Mouse (Mus musculus): ENCODE results near the gene Fbxl13. TPM values are rescaled to one million over a fixed set of nuclear protein-coding genes. Genes with fewer than 3 reads are reported as not detected.
"Not testable (repeated sequence)": the region's sequence is repeated elsewhere in the genome, so short reads cannot be mapped to it uniquely, and the experiment has no call there.

Fbxl13 gene
- polyA plus RNA-seq, 1 experiment from 2014 or later, result 0.20 TPM

DNA sequence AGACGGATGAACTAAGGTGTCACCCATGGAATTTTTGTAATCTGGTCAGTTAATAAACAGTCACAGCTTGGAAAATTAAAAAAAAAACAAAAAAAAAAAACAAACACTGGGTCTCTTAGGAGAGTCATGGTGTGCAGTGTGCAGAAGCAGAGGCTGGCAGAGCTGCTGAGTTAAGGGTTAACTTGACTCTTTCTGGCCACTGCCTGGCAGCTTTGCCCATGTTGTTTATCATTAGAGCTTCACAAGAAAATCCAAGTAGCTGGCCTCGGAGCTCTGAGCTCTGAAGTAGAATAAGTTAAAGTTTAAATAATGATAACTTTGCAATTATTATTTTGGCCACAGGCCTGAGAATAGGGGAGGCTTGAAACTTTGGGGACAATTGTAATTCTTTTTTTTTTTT is 45.9 kb downstream of the Fbxl13 start:
- not testable (repeated sequence) for H3K4me3 ChIP-seq (replicated peaks); H3K4me2 ChIP-seq (replicated peaks); H3K9ac ChIP-seq; H3K36me3 ChIP-seq; H3K27ac ChIP-seq; H3K27me3 ChIP-seq (replicated peaks); H3K9me3 ChIP-seq; ATAC-seq; H3K4me1 ChIP-seq (replicated peaks)
- WGBS, result 56% methylated on average over 2 of the region's 2 CpGs

DNA sequence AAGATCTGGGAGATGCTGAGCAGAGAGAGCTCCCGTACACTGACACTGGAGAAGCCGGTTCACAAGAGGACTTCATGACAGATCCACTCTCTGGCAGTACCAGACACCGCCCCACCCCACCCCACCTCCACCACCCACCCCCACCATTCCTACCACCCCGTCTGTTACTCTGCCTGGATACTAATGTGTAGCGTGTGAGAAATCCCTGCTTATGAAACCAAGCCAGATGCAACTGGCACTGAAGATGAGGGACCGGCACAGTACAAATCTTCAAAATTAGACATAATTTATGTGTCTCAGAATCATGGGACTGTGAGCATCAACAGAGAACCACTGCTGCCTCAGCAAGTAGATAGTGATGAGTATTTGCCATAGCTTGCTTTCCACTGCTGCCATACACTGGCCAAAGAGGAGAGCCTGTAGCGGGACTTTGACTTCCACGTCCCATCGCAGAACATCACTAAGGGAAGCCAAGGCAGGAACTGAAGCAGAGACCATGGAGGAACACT is 52.2 kb downstream of the Fbxl13 start:
- no peaks in the 10 kb centered on the region for H3K36me3 ChIP-seq
- no peak overlapping the region for H3K27ac ChIP-seq
- no peaks in the 10 kb centered on the region for H3K9me3 ChIP-seq
- H3K4me2 ChIP-seq (replicated peaks), result no peak overlapping the region
- ATAC-seq, result no peak
- 89% methylated on average over 9 of the region's 9 CpGs for WGBS
- no peak overlapping the region for H3K4me3 ChIP-seq (replicated peaks)
- H3K27me3 ChIP-seq (replicated peaks), result no peaks in the 10 kb centered on the region
- H3K9ac ChIP-seq, result no peak overlapping the region
- H3K4me1 ChIP-seq (replicated peaks), result no peaks in the 10 kb centered on the region

DNA sequence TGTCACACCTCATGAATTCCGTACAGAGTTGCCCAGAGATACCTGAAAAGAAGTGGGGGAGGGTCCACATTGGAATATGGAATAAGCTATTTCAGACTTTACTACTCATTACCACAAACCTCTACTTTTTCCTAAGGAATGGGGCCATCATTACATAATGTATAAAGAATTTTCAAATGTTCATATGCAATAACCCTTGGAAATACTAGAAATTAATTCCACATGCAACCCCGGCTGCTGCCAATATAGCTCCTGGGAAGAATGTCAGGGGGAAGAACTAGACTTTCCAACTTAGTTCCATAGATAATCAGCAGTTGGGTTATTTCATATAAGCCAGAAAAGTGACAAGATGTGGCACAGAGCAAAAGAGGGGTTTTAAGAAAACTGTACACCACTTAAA is 53.3 kb downstream of the Fbxl13 start:
- Histone ChIP-seq H3K36me3 (no peaks in the 10 kb centered on the region), H3K27ac (no peak overlapping the region), H3K9me3 (no peaks in the 10 kb centered on the region), H3K4me1 (replicated peaks) (no peaks in the 10 kb centered on the region), H3K27me3 (replicated peaks) (no peaks in the 10 kb centered on the region), H3K4me2 (replicated peaks) (no peak overlapping the region), H3K4me3 (replicated peaks) (no peak overlapping the region), H3K9ac (no peak overlapping the region)
- no peak for ATAC-seq
- WGBS, result 90% methylated on average over 2 of the region's 2 CpGs

DNA sequence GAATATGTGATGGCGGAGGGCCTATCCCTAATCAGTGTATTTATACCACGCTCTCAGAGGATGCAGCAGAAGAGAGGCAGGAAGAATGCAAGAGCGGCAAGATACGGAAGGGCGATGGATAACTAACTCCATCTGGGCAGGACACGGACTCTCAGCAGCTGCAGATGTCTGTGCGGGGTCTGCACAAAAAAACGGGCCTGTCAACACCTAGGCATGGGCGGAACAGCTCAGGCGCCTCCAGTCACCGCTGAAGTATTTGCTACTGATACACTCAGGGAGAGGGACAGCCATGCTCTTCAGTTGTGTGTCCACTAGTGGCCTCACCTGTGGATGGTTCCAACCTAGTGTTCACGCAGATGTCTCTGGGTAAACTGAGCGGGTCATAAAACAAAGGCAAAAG is 57.2 kb downstream of the Fbxl13 start:
- Histone ChIP-seq H3K36me3 (no peaks in the 10 kb centered on the region), H3K27me3 (replicated peaks) (no peaks in the 10 kb centered on the region), H3K4me1 (replicated peaks) (no peaks in the 10 kb centered on the region), H3K4me2 (replicated peaks) (no peak overlapping the region), H3K27ac (no peak overlapping the region), H3K9ac (no peak overlapping the region), H3K9me3 (no peaks in the 10 kb centered on the region), H3K4me3 (replicated peaks) (no peak overlapping the region)
- 91% methylated on average over 13 of the region's 13 CpGs for WGBS
- ATAC-seq, result no peak

DNA sequence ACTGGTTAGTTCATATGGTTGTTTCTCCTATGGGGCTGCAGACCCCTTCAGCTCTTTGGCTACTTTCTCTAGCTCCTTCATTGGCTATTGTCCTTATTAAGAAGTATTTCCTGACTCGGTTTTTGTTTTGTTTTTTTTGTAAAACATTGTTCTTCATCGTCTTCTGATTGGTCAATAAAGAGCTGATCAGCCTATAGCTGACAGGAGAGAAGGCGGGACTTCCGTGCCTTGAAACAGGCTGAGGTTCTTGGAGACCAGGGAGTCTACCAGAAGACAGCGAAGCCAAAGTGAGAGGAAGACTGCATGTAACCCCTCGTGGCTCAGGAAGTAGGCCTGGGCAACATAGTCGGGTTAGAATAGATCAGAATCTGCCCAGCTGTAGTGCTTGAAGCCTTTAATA is 57.8 kb downstream of the Fbxl13 start:
- Histone ChIP-seq H3K4me3 (replicated peaks) (no peak overlapping the region), H3K27me3 (replicated peaks) (no peaks in the 10 kb centered on the region), H3K27ac (no peak overlapping the region), H3K4me1 (replicated peaks) (no peaks in the 10 kb centered on the region), H3K36me3 (no peaks in the 10 kb centered on the region), H3K9me3 (no peaks in the 10 kb centered on the region), H3K9ac (no peak overlapping the region), H3K4me2 (replicated peaks) (no peak overlapping the region)
- ATAC-seq, result no peak
- WGBS, result 79% methylated on average over 7 of the region's 7 CpGs

DNA sequence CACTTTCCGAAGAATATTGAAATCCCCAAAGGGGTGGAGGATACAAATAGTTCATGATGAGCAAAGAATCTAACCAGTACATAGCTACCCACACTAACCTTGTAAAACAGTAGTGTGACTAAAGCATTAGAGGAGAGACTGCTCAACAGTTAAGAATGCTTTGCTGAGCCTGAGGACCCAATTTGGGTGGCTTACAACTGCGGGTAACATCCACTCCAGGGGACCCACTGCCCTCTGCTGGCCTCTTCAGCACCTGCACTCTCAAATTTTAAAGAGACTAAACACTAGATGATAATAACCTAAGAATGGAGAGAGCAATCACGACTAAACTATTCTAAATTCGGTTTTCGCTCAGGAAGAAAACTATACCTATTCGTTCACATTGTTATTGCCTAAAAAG is 58.7 kb downstream of the Fbxl13 start:
- ATAC-seq, result no peak
- Histone ChIP-seq H3K9ac (no peak overlapping the region), H3K4me3 (replicated peaks) (no peak overlapping the region), H3K27me3 (replicated peaks) (no peaks in the 10 kb centered on the region), H3K9me3 (no peaks in the 10 kb centered on the region), H3K4me2 (replicated peaks) (no peak overlapping the region), H3K36me3 (no peaks in the 10 kb centered on the region), H3K27ac (no peak overlapping the region), H3K4me1 (replicated peaks) (no peaks in the 10 kb centered on the region)
- 53% methylated on average over 6 of the region's 6 CpGs for WGBS

DNA sequence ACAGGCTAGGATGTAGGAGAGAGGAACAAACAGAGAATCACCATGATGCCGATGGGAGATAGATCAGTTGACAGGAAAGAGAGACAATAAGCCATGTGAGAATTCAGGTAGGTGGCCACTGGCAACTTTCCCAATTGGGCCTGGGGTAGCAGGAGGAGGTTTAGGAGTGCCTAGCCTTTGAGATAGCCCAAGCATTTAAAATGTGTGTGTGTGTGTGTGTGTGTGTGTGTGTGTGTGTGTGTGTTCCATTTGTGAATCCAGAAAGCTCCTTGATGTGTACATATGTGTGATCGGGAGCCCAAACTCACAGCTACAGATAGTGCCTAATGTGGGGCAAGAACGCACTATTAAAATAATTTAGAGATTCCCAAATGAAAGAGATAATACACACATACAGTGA is 67.3 kb downstream of the Fbxl13 start:
- H3K9me3 ChIP-seq, result no peaks in the 10 kb centered on the region
- no peak overlapping the region for H3K4me3 ChIP-seq (replicated peaks)
- 93% methylated on average over 3 of the region's 3 CpGs for WGBS
- no peak for ATAC-seq
- no peaks in the 10 kb centered on the region for H3K36me3 ChIP-seq
- H3K9ac ChIP-seq, result no peak overlapping the region
- no peaks in the 10 kb centered on the region for H3K27me3 ChIP-seq (replicated peaks)
- H3K4me1 ChIP-seq (replicated peaks), result no peaks in the 10 kb centered on the region
- no peak overlapping the region for H3K4me2 ChIP-seq (replicated peaks)
- H3K27ac ChIP-seq, result no peak overlapping the region

DNA sequence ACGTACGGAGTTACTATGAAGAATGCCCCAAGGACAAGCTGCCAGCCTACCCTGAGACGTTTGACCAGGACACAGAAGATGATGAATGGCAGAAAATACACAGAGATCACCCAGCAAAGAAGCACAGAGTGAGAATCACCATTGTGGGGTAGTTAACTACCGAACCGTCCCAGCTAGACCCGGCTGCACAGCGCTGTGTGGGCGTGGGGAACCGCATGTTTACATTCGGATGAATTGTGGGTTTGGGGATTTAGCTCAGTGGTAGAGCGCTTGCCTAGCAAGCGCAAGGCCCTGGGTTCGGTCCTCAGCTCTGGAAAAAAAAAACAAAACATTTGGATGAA is 70.3 kb downstream of the Fbxl13 start:
- 75% methylated on average over 13 of the region's 13 CpGs for WGBS
- no peak for ATAC-seq

DNA sequence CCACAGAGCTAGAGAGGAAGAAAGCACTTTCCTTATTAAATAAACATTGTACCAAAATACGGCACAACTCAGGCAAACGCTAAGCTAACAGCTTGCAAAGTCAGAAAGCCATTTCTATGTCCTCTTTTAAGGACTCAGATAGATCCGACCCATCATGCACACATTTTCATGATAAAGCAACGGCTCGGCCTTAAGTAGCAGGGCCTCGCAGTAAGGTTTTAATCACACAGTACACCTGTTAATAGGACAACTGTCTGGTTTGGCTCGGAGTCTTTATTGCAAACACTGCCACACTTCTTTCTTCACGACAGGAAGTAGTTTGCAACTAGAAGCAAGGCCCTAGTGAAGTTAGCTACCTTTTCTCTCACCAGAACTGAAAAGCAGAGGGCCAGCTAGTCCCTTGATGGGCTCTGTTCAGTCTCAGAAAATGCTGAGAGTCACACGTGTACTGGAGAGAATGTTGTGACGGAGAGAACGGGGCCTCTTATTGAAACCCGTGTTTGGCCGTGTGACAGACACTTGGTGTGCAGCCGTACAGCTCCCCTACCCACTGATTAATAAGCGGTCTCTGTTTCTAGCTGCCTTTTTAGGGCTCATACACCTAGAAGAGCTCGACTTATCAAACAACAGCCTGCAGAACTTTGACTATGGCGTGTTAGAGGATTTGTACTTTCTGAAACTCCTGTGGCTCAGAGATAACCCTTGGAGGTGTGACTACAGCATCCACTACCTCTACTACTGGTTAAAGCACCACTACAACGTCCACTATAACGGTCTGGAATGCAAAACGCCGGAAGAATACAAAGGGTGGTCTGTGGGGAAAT is 70.8 kb downstream of the Fbxl13 start:
- no peak for ATAC-seq
- 59% methylated on average over 21 of the region's 21 CpGs for WGBS

More for the DNA sequence above, 70.3 kb downstream of the Fbxl13 start:
- no peaks in the 10 kb centered on the region for H3K36me3 ChIP-seq
- H3K27ac ChIP-seq, result no peak overlapping the region
- no peaks in the 10 kb centered on the region for H3K9me3 ChIP-seq
- no peak overlapping the region for H3K9ac ChIP-seq
- H3K4me2 ChIP-seq (replicated peaks), result no peak overlapping the region
- H3K4me1 ChIP-seq (replicated peaks), result no peaks in the 10 kb centered on the region
- no peaks in the 10 kb centered on the region for H3K27me3 ChIP-seq (replicated peaks)
- H3K4me3 ChIP-seq (replicated peaks), result no peak overlapping the region

DNA sequence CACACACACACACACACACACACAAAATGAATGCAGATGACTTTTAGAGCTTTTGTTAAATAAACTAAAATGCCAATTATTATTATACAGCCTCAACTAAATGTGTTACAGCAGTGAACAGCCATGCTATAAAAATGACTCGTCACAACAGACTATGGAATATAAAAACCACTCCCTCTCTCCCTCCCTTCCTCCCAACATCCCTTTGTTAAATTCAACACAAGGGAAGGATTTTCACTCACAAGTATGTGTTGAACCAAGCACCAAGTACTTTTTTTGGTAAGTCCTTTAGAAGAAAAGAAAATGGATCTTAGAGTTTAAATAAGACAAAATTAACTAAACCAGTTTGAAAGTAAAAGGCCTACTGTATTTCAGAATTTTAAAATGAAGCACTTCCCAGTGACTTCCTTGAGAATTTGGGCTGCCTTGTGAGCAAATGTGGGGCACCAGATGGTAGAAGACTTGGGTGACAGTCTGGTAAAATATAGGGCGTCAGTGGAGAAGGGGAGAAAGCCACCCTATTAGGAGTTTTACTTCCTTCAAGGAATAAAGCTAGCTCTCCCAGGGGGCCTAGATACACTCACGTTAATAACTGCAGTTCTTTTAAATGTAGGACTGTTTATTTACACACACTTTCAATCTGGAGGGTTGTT is 72.5 kb downstream of the Fbxl13 start:
- H3K4me1 ChIP-seq (replicated peaks), result no peaks in the 10 kb centered on the region
- no peak for ATAC-seq
- H3K4me3 ChIP-seq (replicated peaks), result no peak overlapping the region
- 66% methylated on average over 3 of the region's 3 CpGs for WGBS
- no peaks in the 10 kb centered on the region for H3K9me3 ChIP-seq
- no peaks in the 10 kb centered on the region for H3K27me3 ChIP-seq (replicated peaks)
- no peak overlapping the region for H3K27ac ChIP-seq
- H3K9ac ChIP-seq, result no peak overlapping the region
- H3K4me2 ChIP-seq (replicated peaks), result no peak overlapping the region
- no peaks in the 10 kb centered on the region for H3K36me3 ChIP-seq

More for the DNA sequence above, 70.8 kb downstream of the Fbxl13 start:
- no peaks in the 10 kb centered on the region for H3K9me3 ChIP-seq
- no peaks in the 10 kb centered on the region for H3K4me1 ChIP-seq (replicated peaks)
- no peak overlapping the region for H3K9ac ChIP-seq
- no peaks in the 10 kb centered on the region for H3K36me3 ChIP-seq
- H3K27me3 ChIP-seq (replicated peaks), result no peaks in the 10 kb centered on the region
- H3K27ac ChIP-seq, result no peak overlapping the region
- H3K4me3 ChIP-seq (replicated peaks), result no peak overlapping the region
- H3K4me2 ChIP-seq (replicated peaks), result no peak overlapping the region

DNA sequence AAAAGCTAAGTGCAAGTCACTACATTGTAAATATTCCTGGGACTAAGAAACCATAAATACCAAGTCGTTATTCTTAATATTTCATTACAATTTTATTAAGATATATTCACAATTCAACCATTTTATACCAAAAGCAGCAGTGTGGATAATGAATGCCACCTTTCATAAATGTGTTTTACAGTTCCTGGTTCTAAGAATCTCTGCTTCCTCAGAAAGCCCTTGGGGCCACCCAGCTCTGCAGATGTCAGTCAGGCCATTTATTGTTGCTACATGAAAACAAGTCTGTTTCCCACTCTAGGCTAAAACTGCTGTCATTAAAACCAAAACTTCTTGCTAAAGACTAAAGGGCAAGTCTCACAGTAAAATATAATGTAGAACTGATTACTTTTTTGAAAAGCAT is 77.7 kb downstream of the Fbxl13 start:
- WGBS, result 84% methylated on average over 1 of the region's 1 CpGs
- Histone ChIP-seq H3K4me3 (replicated peaks) (no peak overlapping the region), H3K36me3 (no peaks in the 10 kb centered on the region), H3K9me3 (no peaks in the 10 kb centered on the region), H3K27me3 (replicated peaks) (no peaks in the 10 kb centered on the region), H3K4me2 (replicated peaks) (no peak overlapping the region), H3K4me1 (replicated peaks) (no peaks in the 10 kb centered on the region), H3K27ac (no peak overlapping the region), H3K9ac (no peak overlapping the region)
- ATAC-seq, result no peak

DNA sequence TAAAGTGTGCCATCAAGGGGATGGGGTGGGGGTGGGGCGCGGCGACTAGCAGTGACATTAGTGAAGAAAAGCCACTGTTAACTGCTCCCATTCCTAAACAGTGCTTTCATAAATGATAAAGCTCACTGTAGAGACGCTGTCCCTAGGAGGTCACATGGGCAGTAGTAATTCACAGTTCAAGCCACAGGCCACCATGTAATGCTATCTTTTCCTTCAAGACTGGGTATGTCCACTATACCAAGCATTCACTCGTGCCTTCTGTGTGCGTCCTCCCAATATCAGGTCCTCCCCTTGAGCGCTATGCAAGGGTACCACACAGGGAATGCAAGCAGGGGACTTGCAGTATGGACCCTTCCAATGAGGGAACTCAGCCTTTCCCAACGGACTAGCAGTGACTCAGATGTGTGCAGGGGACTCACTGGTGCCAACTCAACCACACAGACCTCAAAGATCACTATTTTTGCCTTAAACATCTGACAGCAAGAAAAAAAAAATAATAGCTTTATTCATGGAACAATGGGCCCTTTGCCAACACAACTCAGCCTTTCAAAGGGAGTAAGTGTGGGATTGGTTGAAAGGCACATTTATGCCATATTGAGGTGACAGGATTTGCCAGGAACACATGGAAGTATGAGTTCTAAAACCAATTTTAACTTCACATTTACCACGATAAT is 79.9 kb downstream of the Fbxl13 start:
- Histone ChIP-seq H3K4me3 (replicated peaks) (no peak overlapping the region), H3K4me2 (replicated peaks) (no peak overlapping the region), H3K9me3 (no peaks in the 10 kb centered on the region), H3K4me1 (replicated peaks) (no peaks in the 10 kb centered on the region), H3K9ac (no peak overlapping the region), H3K36me3 (no peaks in the 10 kb centered on the region), H3K27ac (no peak overlapping the region), H3K27me3 (replicated peaks) (no peaks in the 10 kb centered on the region)
- ATAC-seq, result no peak
- 93% methylated on average over 9 of the region's 9 CpGs for WGBS
